Mouse (Mus musculus): Measurements from ENCODE around the gene Phlpp1.

DNA sequence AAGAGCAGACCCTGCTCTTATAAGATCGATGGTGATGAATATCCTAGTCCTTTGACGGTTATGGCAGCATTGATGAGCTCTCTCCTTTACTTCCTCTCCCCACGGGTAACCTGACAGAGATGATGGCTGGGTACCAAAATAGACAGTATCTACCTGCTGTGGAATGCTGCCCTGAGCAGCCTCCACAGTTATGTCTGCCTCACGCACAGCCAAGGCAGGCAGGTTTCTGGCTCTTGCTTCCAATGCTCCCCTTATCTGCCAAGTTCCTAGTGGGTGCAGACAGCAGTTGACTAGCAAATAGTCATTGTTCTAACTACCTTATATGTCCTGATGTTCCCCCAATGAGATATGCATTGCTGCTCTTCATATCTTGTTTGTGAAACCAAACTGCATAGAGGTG is 215.7 kb downstream of the Phlpp1 start:
- TF ChIP-seq POLR2A (IDR thresholded peaks at IDR 0.05; ENCODE audit: low read depth, low read length): no peak
- TF ChIP-seq NELFE (IDR thresholded peaks at IDR 0.05; ENCODE audit: low read depth, low read length): no peak
- no peak for TF ChIP-seq CTCF (conservative IDR thresholded peaks at IDR 0.05 in 1 of 2, IDR thresholded peaks at IDR 0.05 in 1 of 2; ENCODE audit: low read depth in 2 of 2, low read length in 2 of 2)
- TF ChIP-seq MXI1 (IDR thresholded peaks at IDR 0.05; ENCODE audit: low read depth, low read length): no peak
- TF ChIP-seq ZKSCAN1 (IDR thresholded peaks at IDR 0.05; ENCODE audit: borderline replicate concordance, low read depth, low read length): no peak
- no peak for TF ChIP-seq TCF12 (IDR thresholded peaks at IDR 0.05; ENCODE audit: low read depth, low read length)
- TF ChIP-seq PAX5 (IDR thresholded peaks at IDR 0.05; ENCODE audit: low read length): no peak
- no peak for TF ChIP-seq BHLHE40 (IDR thresholded peaks at IDR 0.05; ENCODE audit: low read depth, low read length)
- no peak for TF ChIP-seq POLR2AphosphoS2 (IDR thresholded peaks at IDR 0.05; ENCODE audit: low read depth, low read length)
- no peak for TF ChIP-seq UBTF (IDR thresholded peaks at IDR 0.05; ENCODE audit: low read depth, low read length)
- no peak for TF ChIP-seq EP300 (IDR thresholded peaks at IDR 0.05; ENCODE audit: low read length)

Measured in CH12.LX (cell line).